Mouse (Mus musculus) erythroblast, embryonic 14.5 days (primary cell): Measurements from ENCODE around the gene Slc7a5.

Experiments used
- GATA1 ChIP-seq: IDR thresholded peaks from 2 replicates; pipeline ENCODE4 v1.6.1; 2012; ENCODE audit warnings: low read length, inconsistent platforms, mixed read lengths
- TAL1 ChIP-seq: IDR thresholded peaks from 3 replicates; pipeline ENCODE4 v1.6.1; 2012; ENCODE audit warnings: low read length, inconsistent platforms, mixed read lengths

- no peak for TF ChIP-seq GATA1
- no peak for TF ChIP-seq TAL1
Measured at GRCm38 (mm10) chr8:121861806-121862548, 45.5 kb downstream of the Slc7a5 start.
